Mouse (Mus musculus): Measurements from ENCODE around the gene Plxnb2.

GRCm38 (mm10) chr15:89173906-89174214 lies 6.7 kb downstream of the Plxnb2 start:
- no peak for TF ChIP-seq CTCF (IDR thresholded peaks at IDR 0.05)
- no peak for TF ChIP-seq EP300 (IDR thresholded peaks at IDR 0.05; ENCODE audit: insufficient read depth, low read depth, low read length)
- TF ChIP-seq POLR2A (IDR thresholded peaks at IDR 0.05; ENCODE audit: insufficient read depth, low read depth, low read length) = peak; percentile 46; the same call in 1 of the 2 replicates

Data from heart, adult 2 months (tissue).